Mouse (Mus musculus) G1E (cell line): Measurements from ENCODE around the gene Prpsap1.

Source experiments
- CTCF ChIP-seq: IDR thresholded peaks from 2 replicates; pipeline ENCODE4 v1.5.1; 2012; ENCODE audit warnings: low read depth, low read length, inconsistent platforms, mixed read lengths
- GATA1 ChIP-seq: IDR thresholded peaks from 2 replicates; pipeline ENCODE4 v1.6.1; 2012; ENCODE audit warnings: borderline replicate concordance, low read length, inconsistent platforms, mixed read lengths

- no peak for TF ChIP-seq CTCF
- TF ChIP-seq GATA1: no peak
These were observed 10.5 kb upstream of the Prpsap1 start for GRCm38 (mm10) chr11:116504516-116504915.
